ENCODE assay signal across 11 mouse cellular contexts in genomic region chr1:164395131-164395780, GRCm38 (mm10).
DNase-seq lines count a peak whose midpoint lies in the region; ATAC-seq and TF ChIP-seq lines count a peak whose summit lies in the region.
"Had no signal": no experiment of that assay in that cellular context is flagged by ENCODE, and none has a peak within 500 bp of the region (broad histone marks: within the 10 kb centered on the region; RNA-seq: fewer than 3 reads in every experiment).

No protein-coding gene starts in this region.

- DNase-seq in brain, embryonic 14.5 days (ENCODE audit: low read depth), result peak; percentile 79
- DNase-seq in frontal cortex, adult 2 months (ENCODE audit: extremely low spot score in 1 of 2, low spot score in 1 of 2), result peak; percentile 58 to 76
- DNase-seq in layer of hippocampus, adult 9-10 months (ENCODE audit: low spot score), result peak; percentile 33
- DNase-seq in lung, postnatal 10 days, result no peak
- no peak for DNase-seq in heart, embryonic 10.5 days (ENCODE audit: low spot score)
- no peak for DNase-seq in heart, postnatal 4 days
- no peak for DNase-seq in kidney, adult 18-20 months
- DNase-seq: adrenal gland, adult 2 months; gastrocnemius, postnatal 14 days; thymus, postnatal 4 days had no signal

- TF ChIP-seq POLR2A in brain, embryonic 14.5 days (IDR thresholded peaks at IDR 0.05; ENCODE audit: borderline replicate concordance, extremely low read depth, insufficient read depth, insufficient read length, poor library complexity, severe bottlenecking), result no peak

- 16% methylated on average over 6 of the region's 6 CpGs for WGBS in midbrain, embryonic 16.5 days
- 81% methylated on average over 6 of the region's 6 CpGs for WGBS in heart, embryonic 10.5 days

- H3K27ac ChIP-seq in midbrain, embryonic 16.5 days (ENCODE audit: low read length), result peak overlapping the region; percentile 80
- H3K27ac ChIP-seq in heart, embryonic 10.5 days, result no peak overlapping the region

- TF ChIP-seq CTCF in brain, embryonic 14.5 days (IDR thresholded peaks at IDR 0.05; ENCODE audit: borderline replicate concordance, extremely low read depth, insufficient read depth, insufficient read length), result no peak

- ATAC-seq in midbrain, embryonic 16.5 days, result peak; percentile 92

- H3K4me1 ChIP-seq in midbrain, embryonic 16.5 days (ENCODE audit: control insufficient read depth, insufficient read depth, low read length), result peaks cover 20% of the 10 kb centered on the region
- peaks cover 12% of the 10 kb centered on the region for H3K4me1 ChIP-seq in heart, embryonic 10.5 days

- H3K4me3 ChIP-seq in midbrain, embryonic 16.5 days (ENCODE audit: low read depth, low read length), result no peak overlapping the region
- H3K4me3 ChIP-seq in heart, embryonic 10.5 days, result no peak overlapping the region

- H3K27me3 ChIP-seq in midbrain, embryonic 16.5 days (ENCODE audit: control insufficient read depth, insufficient read depth, low read depth, low read length), result no peaks in the 10 kb centered on the region
- H3K27me3 ChIP-seq in heart, embryonic 10.5 days (ENCODE audit: insufficient read depth, poor library complexity, severe bottlenecking), result no peaks in the 10 kb centered on the region

- H3K9ac ChIP-seq in midbrain, embryonic 16.5 days (ENCODE audit: low read depth, low read length), result peak overlapping the region; percentile 32; the same call in 1 of the 2 replicates

- no peak overlapping the region for H3K4me2 ChIP-seq in midbrain, embryonic 16.5 days (ENCODE audit: low read length)

- no peaks in the 10 kb centered on the region for H3K36me3 ChIP-seq in midbrain, embryonic 16.5 days (ENCODE audit: control insufficient read depth, insufficient read depth, low read length)
- no peaks in the 10 kb centered on the region for H3K36me3 ChIP-seq in heart, embryonic 10.5 days

- no peaks in the 10 kb centered on the region for H3K9me3 ChIP-seq in midbrain, embryonic 16.5 days (replicated peaks; ENCODE audit: control insufficient read depth, low read length, poor library complexity, severe bottlenecking)
- H3K9me3 ChIP-seq in heart, embryonic 10.5 days, result no peaks in the 10 kb centered on the region

Comparison
In these comparisons a context has a peak if more than half of its experiments do, and no peak if none do; other contexts are left out.
1. DNase-seq: peak in brain, embryonic 14.5 days (single experiment), frontal cortex, adult 2 months (2 of 2) and layer of hippocampus, adult 9-10 months (single experiment); none in lung, postnatal 10 days (single experiment), heart, embryonic 10.5 days (single experiment), heart, postnatal 4 days (single experiment) and kidney, adult 18-20 months (single experiment).